Mouse (Mus musculus) telencephalon, adult 2 months (tissue): ENCODE data around the gene Pbxip1.
A peak's percentile ranks its signal among the peaks of the same experiment; 100 is the strongest.

Experiments
- DNase-seq: peaks from one replicate; pipeline ENCODE4 v3.0.0-alpha.2; 2011; ENCODE audit warnings: low read depth, low spot score

Gene Pbxip1

DNA sequence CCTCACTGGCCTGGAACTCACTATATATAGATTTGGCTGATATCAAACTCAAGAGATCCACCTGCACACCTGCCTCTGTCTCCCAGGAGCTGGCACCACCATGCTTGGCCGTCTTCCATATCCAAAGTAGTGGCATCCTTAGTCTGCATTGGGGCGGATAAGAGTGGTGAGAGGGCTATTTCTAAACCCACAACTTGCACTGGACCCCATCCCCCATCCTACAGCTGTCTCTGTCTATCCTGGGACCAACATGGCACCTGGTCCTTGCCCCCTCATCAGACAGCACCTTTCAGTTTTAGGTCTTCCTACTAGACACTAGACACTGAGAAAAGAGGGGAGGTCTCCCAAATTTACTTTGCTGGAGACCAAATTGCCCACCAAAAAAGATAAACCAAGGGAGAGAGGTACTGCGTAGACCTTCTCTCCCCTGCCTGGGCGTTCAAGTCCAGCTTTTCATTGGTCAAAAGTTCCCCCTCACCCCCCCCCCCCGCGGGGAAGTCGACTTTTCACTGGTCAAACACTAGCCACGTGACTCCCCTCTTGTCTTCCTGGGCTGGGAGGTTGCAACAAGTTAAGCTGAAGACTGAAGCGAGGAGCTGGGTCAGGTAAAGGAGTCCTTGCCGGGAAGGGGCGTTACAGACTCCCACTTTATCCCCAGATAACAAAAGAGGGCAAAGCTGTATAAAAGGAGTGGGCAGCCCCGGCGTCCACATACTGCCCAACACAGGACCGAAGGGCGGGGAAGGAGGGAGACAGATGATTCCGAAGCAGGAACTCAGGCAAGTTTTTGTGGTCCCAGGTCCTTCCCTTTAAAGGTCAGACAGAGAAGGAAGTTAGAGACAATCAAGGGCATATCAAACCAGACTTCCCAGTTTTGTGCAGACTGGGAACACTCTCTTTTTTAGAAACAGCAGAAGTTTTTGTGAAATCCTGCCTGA, at the start of gene Pbxip1:
Gene Pbxip1, plus strand, starts transcription at position 531 of the 938 bp plus-strand sequence.
- DNase-seq: no peak

DNA sequence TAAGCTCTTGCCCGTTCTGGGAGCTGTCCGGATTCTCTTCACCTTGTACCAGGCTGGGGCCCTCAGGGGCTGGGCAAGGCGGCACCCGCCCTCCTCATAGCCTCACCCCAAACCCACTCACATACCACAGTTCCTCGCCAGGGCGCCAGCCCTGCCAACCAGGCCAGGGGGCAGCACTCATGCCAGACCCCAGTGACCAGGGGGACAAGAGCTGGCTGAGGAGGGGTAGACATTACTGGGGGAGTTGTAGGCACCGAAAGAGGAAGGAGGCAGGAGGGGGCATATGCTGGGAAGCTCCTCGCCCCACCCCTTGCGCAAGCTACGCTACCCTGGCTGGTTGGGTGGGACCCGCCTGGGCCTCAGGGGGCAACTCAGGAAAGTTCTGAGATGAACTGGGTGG, 48.9 kb upstream of the Pbxip1 start:
- no peak for DNase-seq

DNA sequence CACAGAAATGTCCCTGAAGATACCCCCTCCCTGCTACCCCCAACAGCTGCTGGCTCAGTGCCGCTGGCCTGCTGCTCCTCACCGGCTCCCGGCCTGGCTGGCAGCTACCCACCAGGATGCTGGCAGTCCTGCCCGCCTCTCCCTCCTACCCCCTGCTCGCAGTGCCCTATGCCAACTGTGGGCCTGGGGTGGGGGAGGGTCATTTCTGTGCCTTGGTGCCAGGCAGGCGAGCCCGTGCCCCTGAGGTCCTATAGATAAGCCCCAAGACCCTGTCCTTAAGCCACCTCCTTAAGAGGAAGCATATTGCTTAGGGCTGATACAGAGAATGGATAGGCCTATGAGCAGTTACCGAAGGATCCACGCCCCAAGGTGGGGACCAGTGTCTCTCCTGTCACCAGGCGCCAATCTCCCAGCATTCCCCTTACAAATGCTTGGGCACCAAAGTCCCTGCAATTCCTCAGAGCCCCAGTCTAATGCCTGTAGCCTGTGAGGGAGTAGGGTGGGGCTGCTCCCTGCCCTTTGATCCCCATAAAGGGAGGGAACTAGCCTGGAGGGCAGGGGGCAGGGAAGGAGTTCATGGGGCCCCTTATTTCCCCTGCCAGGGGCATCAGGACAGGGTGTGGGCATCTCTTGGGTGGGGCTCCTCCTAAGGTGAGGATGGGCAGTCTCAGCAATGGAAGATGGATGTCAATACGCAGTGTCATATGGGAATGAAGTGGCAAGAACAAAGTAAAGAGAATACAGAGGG, 48.2 kb upstream of the Pbxip1 start:
- no peak for DNase-seq

DNA sequence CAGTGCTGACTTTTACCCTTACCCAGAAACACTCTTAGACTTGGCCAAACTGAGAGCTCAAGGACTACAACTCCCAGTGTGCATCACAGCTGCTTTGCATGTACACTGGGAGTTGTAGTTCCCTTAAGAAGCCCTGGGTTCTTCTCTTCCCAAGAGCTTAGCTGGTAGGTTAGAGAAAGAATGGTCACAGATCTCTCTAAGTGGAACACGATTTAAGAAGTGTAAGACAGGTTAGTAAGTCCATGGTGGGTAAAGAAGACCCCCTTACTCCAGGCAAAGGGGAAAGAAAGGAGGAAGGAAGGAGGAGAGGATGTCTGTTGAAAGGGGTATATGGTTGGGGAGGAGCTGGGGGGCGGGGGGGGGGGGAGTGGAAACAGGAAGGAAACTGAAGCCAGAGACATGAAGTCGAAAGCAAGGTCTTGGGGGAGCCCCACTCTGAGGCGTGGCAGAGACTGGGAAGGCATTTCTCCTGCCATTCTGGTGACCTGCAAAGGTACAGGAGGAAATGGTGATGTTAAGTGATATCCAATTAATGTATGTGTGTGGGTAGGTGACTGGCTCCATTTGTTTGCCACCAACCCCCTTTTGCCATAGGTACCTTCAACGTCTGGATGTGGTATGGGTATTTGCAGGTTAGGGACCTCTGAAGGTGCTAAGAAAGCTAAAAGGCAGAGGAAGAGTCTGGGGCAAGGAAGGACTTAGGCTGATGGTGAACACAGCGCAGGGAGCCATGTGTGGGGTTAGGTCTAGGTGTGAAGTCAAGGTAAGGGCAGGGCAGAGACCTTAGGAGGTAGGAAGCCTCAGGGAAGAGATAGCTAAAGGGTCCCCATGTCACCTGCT, 47.4 kb upstream of the Pbxip1 start:
- no peak for DNase-seq

- no peak for DNase-seq
Observed at GRCm38 (mm10) chr3:89390111-89390515, 46.4 kb upstream of the Pbxip1 start.

- DNase-seq: no peak
Observed at GRCm38 (mm10) chr3:89390699-89391662, 45.5 kb upstream of the Pbxip1 start.

DNA sequence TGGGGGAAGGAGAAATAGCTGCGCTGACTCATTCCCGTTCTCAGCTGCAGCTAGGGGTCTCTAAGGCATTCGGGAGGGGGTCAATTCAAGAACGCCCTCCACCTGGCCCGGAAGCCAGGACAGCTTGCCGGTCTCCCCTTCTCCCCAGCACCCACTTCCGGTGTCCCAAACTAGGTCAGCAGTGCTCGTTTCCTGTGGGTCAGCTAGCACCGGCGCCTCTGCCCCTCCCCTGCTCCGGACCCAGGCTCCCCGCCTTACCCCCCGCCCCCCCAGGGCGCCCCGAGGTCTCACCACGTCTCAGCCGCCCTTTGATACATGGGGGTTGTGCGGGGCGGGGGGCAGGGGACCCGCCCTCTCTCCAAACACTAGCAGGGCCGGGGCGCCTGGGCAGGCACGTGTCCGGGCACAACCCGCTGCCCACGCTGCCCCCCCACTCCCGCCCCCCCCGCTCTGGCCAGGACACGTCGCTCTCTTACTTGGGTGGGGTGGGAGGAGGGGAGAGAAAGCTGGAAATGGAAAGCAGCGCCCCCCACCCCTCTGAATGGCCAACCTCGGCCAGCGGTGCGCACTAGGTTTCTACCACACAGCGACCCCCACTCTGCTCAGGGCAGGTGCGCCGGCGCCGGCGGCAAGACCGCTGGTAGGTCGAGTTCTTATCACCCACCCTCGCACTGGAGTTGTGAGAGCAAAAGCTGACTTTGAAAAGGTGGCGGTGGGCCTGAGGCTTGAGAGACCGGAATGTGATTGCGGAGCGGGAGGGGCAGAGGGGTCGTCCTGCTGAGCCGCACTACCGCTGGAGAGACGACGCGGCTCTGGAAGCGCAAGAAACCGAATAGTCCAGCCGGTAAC, 44.6 kb upstream of the Pbxip1 start:
- DNase-seq: no peak

DNA sequence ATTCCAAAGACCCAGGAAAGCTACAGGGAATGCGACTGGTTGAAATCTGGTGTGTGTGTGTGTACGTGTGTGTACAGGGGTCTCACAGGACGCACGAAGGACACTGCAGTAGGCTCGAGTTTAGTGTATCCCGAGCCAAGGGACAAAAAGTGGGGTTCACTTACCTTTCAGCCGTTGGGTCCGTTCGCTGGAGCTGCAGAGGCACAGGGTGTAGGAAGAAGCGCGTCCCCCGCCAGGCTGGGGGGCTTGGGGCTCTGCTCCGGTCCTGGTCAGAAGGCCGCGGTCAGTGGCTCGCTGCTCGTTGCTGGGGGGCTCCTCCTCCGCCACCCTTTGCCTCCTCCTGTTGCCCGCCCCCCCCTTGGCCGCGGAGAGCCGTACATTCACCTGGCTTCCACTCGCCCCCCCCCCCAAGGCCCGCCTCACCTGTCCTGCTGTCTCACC, 43.6 kb upstream of the Pbxip1 start:
- no peak for DNase-seq

DNA sequence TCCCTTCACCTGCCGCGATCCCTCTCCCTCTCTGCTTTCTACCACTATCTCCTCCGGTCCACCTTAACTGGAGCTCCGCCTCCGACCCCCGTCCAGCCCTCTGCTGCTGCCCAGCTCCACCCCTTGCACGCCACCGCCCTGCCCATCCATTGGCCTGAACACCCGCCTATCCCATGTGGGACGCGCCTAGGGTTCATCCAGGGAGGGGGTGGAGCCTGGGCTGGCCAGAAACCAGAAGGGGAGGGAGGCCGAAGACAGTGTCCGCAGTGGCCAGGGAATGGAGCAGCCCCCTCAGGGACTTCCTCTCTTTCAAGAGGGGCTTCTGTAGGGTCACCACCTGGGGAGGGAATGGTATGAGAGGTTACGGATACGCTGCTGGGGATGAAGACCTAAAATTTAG, 42.9 kb upstream of the Pbxip1 start:
- DNase-seq: peak; percentile 92

- no peak for DNase-seq
Observed at GRCm38 (mm10) chr3:89394006-89394893, 42.3 kb upstream of the Pbxip1 start, which contains the start of gene Zbtb7b. Gene Zbtb7b (minus strand): TSS chr3:89394776.

- no peak for DNase-seq
Observed at GRCm38 (mm10) chr3:89394894-89395256, 41.6 kb upstream of the Pbxip1 start.

DNA sequence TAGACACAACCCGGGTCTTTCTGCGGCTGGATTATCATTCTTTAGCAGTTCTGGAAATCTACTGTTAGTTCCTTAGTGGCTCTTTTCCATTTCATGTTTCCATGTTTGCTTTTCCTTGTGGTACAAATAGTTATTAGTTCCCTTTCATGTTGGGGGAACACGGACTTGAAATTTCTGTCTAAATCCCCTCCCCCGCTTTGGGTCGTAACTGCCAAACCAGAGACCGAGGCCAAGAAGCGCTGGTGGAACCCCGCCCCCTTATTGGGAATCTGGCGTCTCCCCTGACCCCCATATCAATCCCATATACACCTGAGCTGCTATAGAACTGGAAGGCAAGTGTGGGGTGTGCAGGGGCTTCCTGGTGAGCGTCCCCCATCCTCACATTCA, 41.1 kb upstream of the Pbxip1 start:
- no peak for DNase-seq

DNA sequence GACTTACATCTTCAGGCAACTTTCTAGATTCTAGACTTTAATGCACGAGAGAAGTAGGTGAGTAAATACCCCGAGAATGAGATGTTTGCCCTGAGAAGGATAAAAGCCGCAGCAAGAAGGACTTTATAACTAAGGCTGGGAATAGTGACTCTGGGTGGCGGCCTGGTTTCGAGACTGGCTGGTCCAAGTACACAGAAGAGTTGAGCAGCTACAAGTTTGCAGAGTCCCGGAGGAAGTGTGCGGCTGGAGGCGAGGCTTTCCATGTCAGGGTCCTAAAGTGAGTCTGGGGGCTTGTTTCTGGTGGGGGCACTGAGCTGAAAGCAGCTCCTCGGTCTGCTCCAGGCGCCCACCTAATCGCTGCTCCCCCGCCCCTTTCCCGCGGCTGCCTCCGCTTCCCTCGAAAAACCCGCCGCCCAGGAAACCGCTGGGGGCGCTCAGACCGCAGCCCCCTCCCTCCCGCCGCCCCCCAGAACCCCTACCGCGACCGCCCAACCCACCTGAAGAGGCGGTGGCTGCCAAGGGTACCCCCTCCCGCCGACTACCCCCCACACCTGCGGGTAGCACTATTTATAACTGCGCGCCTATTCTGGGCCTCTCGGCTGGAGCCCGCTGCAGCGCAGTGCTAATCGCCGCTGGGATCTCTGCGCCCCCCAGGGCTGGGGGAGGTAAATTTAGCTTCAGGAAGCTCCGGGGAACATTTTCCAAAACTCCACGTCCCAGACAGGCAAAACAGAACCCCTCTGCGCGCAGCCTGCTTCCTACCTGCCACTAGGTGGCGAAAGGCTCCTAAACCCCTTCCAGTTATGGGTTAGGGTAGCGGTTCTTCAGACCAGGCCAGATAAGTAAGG, 40.5 kb upstream of the Pbxip1 start:
- no peak for DNase-seq

DNA sequence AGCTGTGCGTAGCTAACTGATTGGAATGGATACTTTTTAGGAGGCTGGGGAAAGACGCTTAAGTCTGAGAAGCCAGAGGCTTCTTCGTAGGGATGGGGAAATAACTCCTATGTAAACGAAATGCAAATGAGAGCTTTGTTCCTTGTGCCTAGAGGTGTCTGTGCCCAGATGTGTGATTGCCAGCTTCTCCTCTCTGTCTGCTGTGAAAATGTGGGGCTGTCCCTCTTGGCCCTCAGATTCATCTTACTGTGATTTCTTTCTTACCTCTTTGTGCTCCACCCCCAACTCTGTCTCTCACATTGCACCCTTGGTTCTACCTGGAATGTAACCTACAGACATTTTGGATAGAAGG, 39.9 kb upstream of the Pbxip1 start:
- DNase-seq: no peak

GRCm38 (mm10) chr3:89401329-89401728, 35.2 kb upstream of the Pbxip1 start:
- DNase-seq: no peak

GRCm38 (mm10) chr3:89402693-89403092, 33.8 kb upstream of the Pbxip1 start, which contains the start of gene Lenep:
Gene Lenep (minus strand): TSS chr3:89402793.
- no peak for DNase-seq

- DNase-seq: no peak
Observed at GRCm38 (mm10) chr3:89406887-89407286, 29.6 kb upstream of the Pbxip1 start.

DNA sequence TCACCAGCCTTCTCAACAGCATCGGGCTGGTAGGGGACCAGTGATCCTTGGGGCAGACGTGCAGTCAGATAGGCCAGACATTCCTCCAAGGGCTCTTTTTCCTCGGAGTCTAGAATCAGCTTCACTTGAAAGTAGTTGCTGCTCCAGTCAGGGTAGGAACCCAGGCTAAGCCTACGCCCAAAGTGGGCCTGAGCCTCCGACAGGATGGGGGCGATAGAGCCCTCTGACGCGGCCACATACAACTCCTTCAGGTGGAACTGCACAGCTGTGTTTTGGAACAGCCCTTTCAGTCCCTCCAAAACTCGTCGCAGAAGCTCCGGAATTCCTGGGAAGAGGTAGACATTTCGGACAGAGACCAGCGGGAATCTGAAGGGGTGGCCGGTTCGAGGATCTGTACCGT, 28.1 kb upstream of the Pbxip1 start:
- no peak for DNase-seq
